Mouse (Mus musculus): ENCODE data around the gene Tert.

The Tert gene

GRCm38 (mm10) chr13:73626745-73627549 is at the start of gene Tert:
TSS of gene Tert (plus strand) at chr13:73626911.
- peak; percentile 49 for DNase-seq

- no peak for DNase-seq
Observed at GRCm38 (mm10) chr13:73577277-73577676, 49.4 kb upstream of the Tert start.

- no peak for DNase-seq
Observed at GRCm38 (mm10) chr13:73591488-73591887, 35.2 kb upstream of the Tert start.

GRCm38 (mm10) chr13:73592546-73592945 is 34.2 kb upstream of the Tert start:
- DNase-seq: no peak

GRCm38 (mm10) chr13:73596276-73596675 is 30.4 kb upstream of the Tert start:
- no peak for DNase-seq

- DNase-seq: no peak
Observed at GRCm38 (mm10) chr13:73600217-73600616, 26.5 kb upstream of the Tert start.

- DNase-seq: no peak
Observed at GRCm38 (mm10) chr13:73603046-73603445, 23.7 kb upstream of the Tert start.

GRCm38 (mm10) chr13:73603522-73604155 is 23.1 kb upstream of the Tert start, which contains the start of gene Clptm1l:
TSS of gene Clptm1l (plus strand) at chr13:73604006.
- DNase-seq: peak; percentile 98

- DNase-seq: no peak
Observed at GRCm38 (mm10) chr13:73604156-73604957, 22.4 kb upstream of the Tert start.

GRCm38 (mm10) chr13:73618406-73618805 is 8.3 kb upstream of the Tert start:
- DNase-seq: no peak

GRCm38 (mm10) chr13:73620637-73621036 is 6.1 kb upstream of the Tert start:
- no peak for DNase-seq

GRCm38 (mm10) chr13:73626410-73626744 is 334 bp upstream of the Tert start:
- DNase-seq: no peak

GRCm38 (mm10) chr13:73628586-73629113 is 1.9 kb downstream of the Tert start:
- no peak for DNase-seq

- no peak for DNase-seq
Observed at GRCm38 (mm10) chr13:73631837-73632236, 5.1 kb downstream of the Tert start.

- no peak for DNase-seq
Observed at GRCm38 (mm10) chr13:73637826-73638225, 11.1 kb downstream of the Tert start.

GRCm38 (mm10) chr13:73641296-73641695 is 14.6 kb downstream of the Tert start:
- DNase-seq: no peak

- DNase-seq: peak; percentile 73
Observed at GRCm38 (mm10) chr13:73646397-73647087, 19.8 kb downstream of the Tert start.

- DNase-seq: no peak
Observed at GRCm38 (mm10) chr13:73653266-73653665, 26.6 kb downstream of the Tert start.

GRCm38 (mm10) chr13:73654976-73655375 is 28.3 kb downstream of the Tert start:
- DNase-seq: no peak

- no peak for DNase-seq
Observed at GRCm38 (mm10) chr13:73658953-73659352, 32.2 kb downstream of the Tert start.

- no peak for DNase-seq
Observed at GRCm38 (mm10) chr13:73660163-73660695, 33.5 kb downstream of the Tert start.

GRCm38 (mm10) chr13:73675161-73675560 is 48.5 kb downstream of the Tert start:
- DNase-seq: peak; percentile 49
